Mouse (Mus musculus) liver, embryonic 13.5 days (tissue): ENCODE results near the gene Dapk1. TPM values are rescaled to one million over a fixed set of nuclear protein-coding genes. Genes with fewer than 3 reads are reported as not detected.
A peak's percentile ranks its signal among the peaks of the same experiment; 100 is the strongest.

Source experiments
- ATAC-seq: fragments of 200-750 bp; cut with Nextera tagmentation; 2 replicates; pipeline ENCODE4 v1.8.0; 2017; ENCODE audit warnings: low read depth, mild to moderate bottlenecking, moderate number of reproducible peaks, moderate library complexity
- DNase-seq: peaks from one replicate; pipeline ENCODE4 v3.0.0; 2022
- H3K27ac ChIP-seq: fragments of 300-500 bp; sonication (generic); 2 replicates; pipeline ENCODE4 v1.5.1; 2015; ENCODE audit warnings: moderate library complexity, mild to moderate bottlenecking, inconsistent platforms
- H3K27me3 ChIP-seq: fragments of 300-500 bp; sonication (generic); 2 replicates; pipeline ENCODE4 v1.6.1; 2015; ENCODE audit warnings: mild to moderate bottlenecking, inconsistent platforms
- H3K36me3 ChIP-seq: fragments of 300-500 bp; sonication (generic); 2 replicates; pipeline ENCODE4 v1.6.1; 2015; ENCODE audit warnings: mild to moderate bottlenecking, inconsistent platforms
- H3K4me1 ChIP-seq: fragments of 300-500 bp; sonication (generic); replicated peaks from 2 replicates; pipeline ENCODE4 v1.6.1; 2015; ENCODE audit warnings: inconsistent platforms
- H3K4me2 ChIP-seq: fragments of 300-500 bp; sonication (generic); 2 replicates; pipeline ENCODE4 v1.6.1; 2015; ENCODE audit warnings: inconsistent platforms, mild to moderate bottlenecking, moderate library complexity
- H3K4me3 ChIP-seq: fragments of 300-500 bp; sonication (generic); replicated peaks from 2 replicates; pipeline ENCODE4 v1.5.1; 2015; ENCODE audit warnings: mild to moderate bottlenecking, inconsistent platforms
- H3K9ac ChIP-seq: fragments of 300-500 bp; sonication (generic); 2 replicates; pipeline ENCODE4 v1.6.1; 2015; ENCODE audit warnings: mild to moderate bottlenecking, inconsistent platforms
- H3K9me3 ChIP-seq: fragments of 300-500 bp; sonication (generic); replicated peaks from 2 replicates; pipeline ENCODE4 v1.6.1; 2016; ENCODE audit warnings: inconsistent platforms
- WGBS: fragments of 180-500 bp; shearing (Covaris S2); methylation state at CpG from one replicate; pipeline ENCODE4 v1.1.7; 2015; ENCODE audit not compliant: insufficient replicate concordance; 5-methylcytosine and 5-hydroxymethylcytosine counted together
- polyA plus RNA-seq: library from polyadenylated mRNA; unstranded; fragments of >200 nt; fragmentation: Nextera tagmentation; extraction: Ambion mirVana; gene quantifications from 2 replicates; pipeline ENCODE4 v1.2.1, GENCODE M21; 2015

The Dapk1 gene
- polyA plus RNA-seq, 1 experiment from 2014 or later = 5.0 TPM

DNA sequence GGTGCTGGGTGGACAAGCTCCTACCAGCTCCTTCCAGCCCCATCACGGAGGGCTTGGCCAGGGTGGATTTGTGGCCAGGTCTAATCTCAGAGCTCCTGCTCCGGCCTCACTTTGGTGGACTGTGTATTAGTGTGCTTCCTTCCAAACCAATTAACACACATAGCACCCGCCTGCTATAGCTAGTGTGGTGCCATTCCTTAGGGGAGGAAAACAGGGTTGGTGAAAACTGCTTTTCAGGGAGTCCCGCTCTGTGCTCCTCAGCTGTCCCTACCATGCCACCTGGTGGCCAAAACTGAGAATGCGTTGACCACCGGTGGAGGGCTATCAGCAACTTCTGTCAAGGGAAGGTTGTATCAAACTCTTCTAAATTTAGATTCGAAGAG, 142.3 kb downstream of the Dapk1 start:
- Histone ChIP-seq H3K4me2 (peak overlapping the region; percentile 62), H3K4me3 (peak overlapping the region; percentile 30), H3K4me1 (peaks cover 58% of the 10 kb centered on the region), H3K9ac (peak overlapping the region; percentile 62), H3K9me3 (no peaks in the 10 kb centered on the region), H3K27me3 (no peaks in the 10 kb centered on the region), H3K27ac (peak overlapping the region; percentile 93), H3K36me3 (peaks cover 19% of the 10 kb centered on the region)
- peak; percentile 49 for ATAC-seq
- WGBS = 13% methylated on average over 7 of the region's 7 CpGs
- DNase-seq = peak; percentile 81

DNA sequence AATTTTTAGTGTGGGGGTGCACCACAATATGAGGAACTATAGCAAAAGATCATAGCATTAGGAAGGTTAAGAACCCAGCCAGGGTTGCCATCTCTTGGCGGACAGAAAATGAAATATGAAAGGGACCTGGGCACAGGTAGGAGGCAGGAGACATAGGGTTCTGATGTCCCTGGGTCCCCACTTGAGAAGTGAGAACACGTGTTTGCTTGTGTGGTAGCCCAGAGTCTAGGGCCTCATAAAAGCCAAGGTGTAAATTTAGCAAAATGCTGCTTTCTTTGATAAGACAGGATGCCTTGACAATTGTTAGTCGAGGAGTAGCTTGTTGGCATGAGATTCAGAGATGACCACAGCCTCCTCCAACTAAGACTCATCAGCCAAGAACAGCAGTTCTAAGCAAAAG, 143.0 kb downstream of the Dapk1 start:
- 48% methylated on average over 3 of the region's 3 CpGs for WGBS
- Histone ChIP-seq H3K9me3 (no peaks in the 10 kb centered on the region), H3K36me3 (peaks cover 24% of the 10 kb centered on the region), H3K4me3 (no peak overlapping the region), H3K4me2 (peak overlapping the region; percentile 45), H3K27ac (peak overlapping the region; percentile 84), H3K27me3 (no peaks in the 10 kb centered on the region), H3K4me1 (peaks cover 58% of the 10 kb centered on the region), H3K9ac (peak overlapping the region; percentile 41; the same call in 1 of the 2 replicates)
- DNase-seq (no peak), ATAC-seq (no peak)

- H3K27me3 ChIP-seq = no peaks in the 10 kb centered on the region
- H3K36me3 ChIP-seq = peaks cover 24% of the 10 kb centered on the region
- H3K4me3 ChIP-seq = no peak overlapping the region
- 29% methylated on average over 12 of the region's 12 CpGs for WGBS
- H3K9ac ChIP-seq = no peak overlapping the region
- no peaks in the 10 kb centered on the region for H3K9me3 ChIP-seq
- peak overlapping the region; percentile 45 for H3K4me2 ChIP-seq
- H3K4me1 ChIP-seq = peaks cover 58% of the 10 kb centered on the region
- peak; percentile 81 for ATAC-seq
- H3K27ac ChIP-seq = peak overlapping the region; percentile 84
- peak; percentile 61 for DNase-seq
Measured at GRCm38 (mm10) chr13:60745358-60745757, 143.6 kb downstream of the Dapk1 start.

DNA sequence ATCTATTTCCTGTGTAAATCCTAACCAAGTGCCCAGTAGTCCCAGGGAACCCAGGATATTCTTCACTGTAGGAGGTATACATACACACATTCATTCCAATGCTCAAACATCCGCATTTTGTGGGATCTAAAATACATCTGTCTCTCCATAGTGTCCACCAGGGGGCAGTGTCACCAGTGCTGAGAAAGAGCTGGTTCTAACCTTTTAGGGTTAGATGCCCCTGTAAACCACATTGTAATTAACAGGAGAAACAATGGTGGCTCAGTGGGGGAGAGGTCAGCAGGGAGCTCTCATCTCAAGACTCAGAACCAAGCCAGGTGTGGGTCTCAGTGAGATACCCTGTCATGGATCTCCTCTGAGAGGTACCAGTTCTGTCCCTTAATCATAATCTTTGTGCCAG, 144.5 kb downstream of the Dapk1 start:
- H3K27me3 ChIP-seq = no peaks in the 10 kb centered on the region
- 36% methylated on average over 1 of the region's 1 CpGs for WGBS
- no peak for ATAC-seq
- peaks cover 26% of the 10 kb centered on the region for H3K36me3 ChIP-seq
- H3K9ac ChIP-seq = no peak overlapping the region
- no peak overlapping the region for H3K4me2 ChIP-seq
- no peak overlapping the region for H3K27ac ChIP-seq
- peaks cover 58% of the 10 kb centered on the region for H3K4me1 ChIP-seq
- no peaks in the 10 kb centered on the region for H3K9me3 ChIP-seq
- peak; percentile 23 for DNase-seq
- H3K4me3 ChIP-seq = no peak overlapping the region

GRCm38 (mm10) chr13:60747201-60747600, 145.5 kb downstream of the Dapk1 start:
- Histone ChIP-seq H3K27me3 (no peaks in the 10 kb centered on the region), H3K9me3 (no peaks in the 10 kb centered on the region), H3K4me2 (no peak overlapping the region), H3K36me3 (peaks cover 33% of the 10 kb centered on the region), H3K9ac (no peak overlapping the region), H3K4me3 (no peak overlapping the region), H3K27ac (no peak overlapping the region), H3K4me1 (peaks cover 54% of the 10 kb centered on the region)
- WGBS = 73% methylated on average over 1 of the region's 1 CpGs
- no peak for DNase-seq
- ATAC-seq = no peak

- Histone ChIP-seq H3K27me3 (no peaks in the 10 kb centered on the region), H3K4me1 (peaks cover 40% of the 10 kb centered on the region), H3K9ac (no peak overlapping the region; the same call in 1 of the 2 replicates), H3K36me3 (peaks cover 44% of the 10 kb centered on the region), H3K4me3 (no peak overlapping the region), H3K9me3 (no peaks in the 10 kb centered on the region), H3K27ac (no peak overlapping the region), H3K4me2 (no peak overlapping the region)
- WGBS = 62% methylated on average over 2 of the region's 2 CpGs
- ATAC-seq = no peak
- DNase-seq = no peak
Measured at GRCm38 (mm10) chr13:60748556-60748955, 146.8 kb downstream of the Dapk1 start.

DNA sequence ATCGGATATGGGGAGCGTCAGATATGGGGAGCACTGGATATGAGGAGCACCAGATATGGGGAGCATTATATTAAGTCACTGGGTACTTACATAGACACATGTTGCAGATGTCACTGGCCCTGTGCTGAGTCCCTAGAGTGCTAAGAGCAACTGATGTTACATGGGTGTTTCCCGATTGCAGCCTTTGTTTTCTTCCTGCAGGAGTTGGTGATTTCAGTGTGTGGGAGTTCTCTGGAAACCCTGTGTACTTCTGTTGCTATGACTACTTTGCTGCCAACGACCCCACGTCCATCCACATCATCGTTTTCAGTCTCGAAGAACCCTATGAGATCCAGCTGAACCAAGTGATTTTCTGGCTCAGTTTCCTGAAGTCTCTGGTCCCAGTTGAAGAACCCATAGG, 149.2 kb downstream of the Dapk1 start:
- Histone ChIP-seq H3K9ac (no peak overlapping the region), H3K4me2 (no peak overlapping the region), H3K9me3 (no peaks in the 10 kb centered on the region), H3K27ac (no peak overlapping the region), H3K27me3 (no peaks in the 10 kb centered on the region), H3K4me1 (peaks cover 16% of the 10 kb centered on the region), H3K36me3 (peaks cover 45% of the 10 kb centered on the region), H3K4me3 (no peak overlapping the region)
- no peak for ATAC-seq
- 74% methylated on average over 7 of the region's 7 CpGs for WGBS
- DNase-seq = no peak

DNA sequence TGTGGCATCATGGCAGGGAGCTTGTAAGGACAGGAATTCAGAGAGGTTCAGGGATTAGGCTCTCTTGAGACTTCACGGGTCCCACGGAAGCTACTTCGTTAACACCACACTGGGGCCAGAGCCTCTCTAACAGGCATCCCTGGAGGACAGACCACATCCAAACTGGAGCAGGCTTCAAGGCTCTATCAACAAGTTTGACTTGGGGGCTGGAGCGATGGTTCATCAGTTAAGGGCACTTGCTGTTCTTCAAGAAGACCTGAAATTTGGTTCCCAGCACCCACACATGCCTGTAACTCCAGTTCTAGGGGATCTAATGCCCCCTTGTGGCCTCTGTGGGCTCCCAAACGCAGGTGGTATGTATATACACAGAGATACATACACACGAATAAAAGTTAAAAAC, 151.5 kb downstream of the Dapk1 start:
- Histone ChIP-seq H3K27ac (no peak overlapping the region), H3K4me2 (no peak overlapping the region), H3K4me1 (no peaks in the 10 kb centered on the region), H3K27me3 (no peaks in the 10 kb centered on the region), H3K36me3 (peaks cover 40% of the 10 kb centered on the region), H3K9me3 (no peaks in the 10 kb centered on the region), H3K9ac (no peak overlapping the region), H3K4me3 (no peak overlapping the region)
- WGBS = 76% methylated on average over 6 of the region's 6 CpGs
- ATAC-seq (no peak), DNase-seq (no peak)

DNA sequence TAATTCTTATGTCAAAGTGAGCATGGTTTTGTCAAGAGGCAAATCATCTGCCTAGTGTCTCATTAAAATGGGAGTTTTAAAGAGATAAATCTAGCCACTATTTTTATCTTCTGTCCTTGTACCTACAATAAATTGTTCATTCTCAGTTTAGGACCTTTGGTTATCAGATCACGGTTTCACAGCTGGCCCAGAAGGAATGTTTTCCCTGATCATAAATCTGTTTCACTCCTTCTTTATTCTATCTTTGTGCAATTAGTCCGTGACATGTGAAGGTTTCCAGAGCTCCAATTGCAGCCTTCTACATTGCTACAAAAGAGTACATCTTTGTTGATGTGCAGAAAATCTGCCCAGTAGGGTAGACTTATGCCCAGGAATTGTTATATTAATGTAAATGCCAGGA, 153.5 kb downstream of the Dapk1 start:
- Histone ChIP-seq H3K27me3 (no peaks in the 10 kb centered on the region), H3K27ac (no peak overlapping the region), H3K36me3 (peaks cover 22% of the 10 kb centered on the region), H3K9me3 (no peaks in the 10 kb centered on the region), H3K4me2 (no peak overlapping the region), H3K4me1 (no peaks in the 10 kb centered on the region), H3K9ac (no peak overlapping the region), H3K4me3 (no peak overlapping the region)
- DNase-seq (no peak), ATAC-seq (no peak)
- 60% methylated on average over 2 of the region's 2 CpGs for WGBS

DNA sequence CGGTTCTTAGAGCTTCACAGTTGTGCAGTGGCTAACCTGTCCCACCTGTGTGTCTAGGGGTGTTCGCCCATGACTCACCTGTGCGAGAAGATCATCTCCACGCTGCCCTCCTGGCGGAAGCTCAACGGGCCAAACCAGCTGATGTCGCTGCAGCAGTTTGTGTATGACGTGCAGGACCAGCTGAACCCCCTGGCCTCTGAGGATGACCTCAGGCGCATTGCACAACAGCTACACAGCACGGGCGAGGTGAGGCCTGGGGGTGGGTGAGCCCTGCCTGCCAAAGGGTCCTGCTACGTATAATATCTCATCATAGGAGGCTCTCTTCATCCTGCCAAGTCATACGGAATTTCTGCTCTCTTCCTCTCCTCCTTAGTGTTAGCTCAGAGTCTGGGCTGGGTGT, 155.5 kb downstream of the Dapk1 start:
- Histone ChIP-seq H3K27me3 (no peaks in the 10 kb centered on the region), H3K36me3 (peaks cover 28% of the 10 kb centered on the region), H3K4me2 (no peak overlapping the region), H3K27ac (no peak overlapping the region), H3K9ac (no peak overlapping the region), H3K4me1 (no peaks in the 10 kb centered on the region), H3K4me3 (no peak overlapping the region), H3K9me3 (no peaks in the 10 kb centered on the region)
- ATAC-seq (peak; percentile 54), DNase-seq (no peak)
- WGBS = 71% methylated on average over 13 of the region's 13 CpGs

DNA sequence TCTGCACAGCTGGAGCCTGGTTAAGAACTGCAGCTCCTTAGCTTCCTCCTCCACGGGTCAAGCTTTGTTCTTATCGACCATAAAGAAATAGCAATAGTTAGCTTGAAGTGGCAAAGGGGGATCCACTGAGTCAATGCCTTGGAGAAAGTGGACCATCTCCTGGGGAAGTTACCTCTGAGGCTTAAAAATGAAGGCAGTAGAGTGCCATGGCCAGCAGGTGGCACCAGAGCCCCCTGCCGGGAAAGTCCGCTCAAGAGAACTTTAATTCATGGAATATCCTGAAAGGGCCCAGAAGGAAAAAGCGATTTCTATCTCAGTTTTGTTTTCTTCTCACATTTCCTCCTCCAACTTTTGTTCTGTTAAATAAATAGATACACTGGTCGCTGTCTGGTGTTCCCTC, 157.4 kb downstream of the Dapk1 start:
- no peak overlapping the region for H3K9ac ChIP-seq
- no peaks in the 10 kb centered on the region for H3K27me3 ChIP-seq
- DNase-seq (no peak), ATAC-seq (no peak)
- H3K36me3 ChIP-seq = peaks cover 17% of the 10 kb centered on the region
- no peaks in the 10 kb centered on the region for H3K4me1 ChIP-seq
- no peak overlapping the region for H3K27ac ChIP-seq
- no peaks in the 10 kb centered on the region for H3K9me3 ChIP-seq
- WGBS = 33% methylated on average over 6 of the region's 6 CpGs
- no peak overlapping the region for H3K4me3 ChIP-seq
- H3K4me2 ChIP-seq = no peak overlapping the region

DNA sequence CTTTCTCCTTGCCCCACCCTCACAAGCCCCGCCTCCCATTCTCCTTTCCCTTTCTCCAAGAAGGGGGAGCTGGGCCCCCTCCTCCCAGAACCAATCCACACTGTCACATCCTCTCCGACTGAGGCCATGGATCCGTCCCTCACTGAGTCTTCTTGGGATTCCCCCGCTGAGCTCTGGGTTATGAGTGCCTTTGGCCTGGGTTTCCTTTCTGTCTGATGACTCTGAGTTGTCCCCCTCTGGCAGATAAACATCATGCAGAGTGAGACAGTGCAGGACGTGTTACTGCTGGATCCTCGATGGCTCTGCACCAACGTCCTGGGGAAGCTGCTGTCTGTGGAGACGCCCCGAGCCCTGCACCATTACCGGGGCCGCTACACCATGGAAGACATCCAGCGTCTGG, 158.6 kb downstream of the Dapk1 start:
- 75% methylated on average over 12 of the region's 12 CpGs for WGBS
- H3K4me1 ChIP-seq = no peaks in the 10 kb centered on the region
- H3K27ac ChIP-seq = no peak overlapping the region
- no peaks in the 10 kb centered on the region for H3K9me3 ChIP-seq
- peaks cover 17% of the 10 kb centered on the region for H3K36me3 ChIP-seq
- DNase-seq (no peak), ATAC-seq (no peak)
- no peaks in the 10 kb centered on the region for H3K27me3 ChIP-seq
- H3K4me3 ChIP-seq = no peak overlapping the region
- no peak overlapping the region for H3K4me2 ChIP-seq
- no peak overlapping the region for H3K9ac ChIP-seq
